Mouse (Mus musculus) heart, postnatal 14 days (tissue): ENCODE measurements at regions not wholly inside any gene's neighbourhood (a gene's known extent, or its start where the extent isn't known, plus 50 kb on each side); places are given as distances from the start of the nearest gene placed in this dataset.

ENCODE experiments used
- DNase-seq, 2 experiments: peaks; one replicate each; pipeline ENCODE4 v3.0.0; 2021 to 2022
- intact Hi-C: fragments of 180-260 bp; cut with DNase I; formaldehyde crosslinking; loops from one replicate; pipeline ENCODE4 v1.15.1; 2025

DNA sequence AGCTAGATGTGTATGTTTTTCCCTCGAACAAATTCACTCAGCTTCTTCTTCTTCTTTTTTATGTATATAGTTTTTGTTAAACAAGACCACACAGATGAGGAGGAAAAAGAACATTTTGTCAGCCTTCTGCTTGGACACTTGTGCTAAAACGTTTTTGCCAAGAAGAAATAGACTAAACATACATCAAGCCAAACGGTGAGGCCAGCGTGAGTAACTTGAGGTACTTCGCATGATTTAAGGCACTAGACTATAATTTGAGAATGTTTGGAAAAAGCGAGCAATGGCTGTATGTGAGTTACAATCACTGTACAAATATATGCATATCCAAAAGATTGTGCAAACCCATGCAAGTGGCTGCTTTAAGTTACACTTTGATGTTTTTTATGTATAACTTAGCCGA is 201.8 kb upstream of the Gm9747 start:
- intact Hi-C loops: no loop called here
- DNase-seq: no peak

DNA sequence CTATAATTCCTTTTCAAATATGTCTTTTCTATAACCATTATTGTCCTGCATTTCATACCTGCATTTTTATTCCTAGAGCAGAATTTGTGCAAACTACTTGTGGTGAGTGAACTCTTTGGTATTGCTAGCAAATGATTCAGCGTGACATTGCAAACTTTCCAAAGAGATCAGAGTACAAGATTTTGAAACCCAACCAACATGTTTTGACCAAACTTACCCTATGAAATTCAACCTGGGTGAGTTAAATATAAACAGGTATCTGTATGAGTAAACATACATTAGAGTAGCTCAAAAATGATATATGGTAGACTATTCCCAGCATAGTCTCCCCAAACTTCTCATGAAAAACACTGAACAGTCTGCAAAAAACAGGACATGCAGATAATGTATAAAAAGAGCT is 200.5 kb upstream of the Gm9747 start:
- DNase-seq: no peak
- intact Hi-C loops: no loop called here

- no peak for DNase-seq
- intact Hi-C loops: no loop called here
Observed at GRCm38 (mm10) chr1:82038171-82038570, 194.7 kb upstream of the Gm9747 start.

GRCm38 (mm10) chr1:82038698-82039097 is 194.2 kb upstream of the Gm9747 start:
- intact Hi-C loops: no loop called here
- DNase-seq: no peak

DNA sequence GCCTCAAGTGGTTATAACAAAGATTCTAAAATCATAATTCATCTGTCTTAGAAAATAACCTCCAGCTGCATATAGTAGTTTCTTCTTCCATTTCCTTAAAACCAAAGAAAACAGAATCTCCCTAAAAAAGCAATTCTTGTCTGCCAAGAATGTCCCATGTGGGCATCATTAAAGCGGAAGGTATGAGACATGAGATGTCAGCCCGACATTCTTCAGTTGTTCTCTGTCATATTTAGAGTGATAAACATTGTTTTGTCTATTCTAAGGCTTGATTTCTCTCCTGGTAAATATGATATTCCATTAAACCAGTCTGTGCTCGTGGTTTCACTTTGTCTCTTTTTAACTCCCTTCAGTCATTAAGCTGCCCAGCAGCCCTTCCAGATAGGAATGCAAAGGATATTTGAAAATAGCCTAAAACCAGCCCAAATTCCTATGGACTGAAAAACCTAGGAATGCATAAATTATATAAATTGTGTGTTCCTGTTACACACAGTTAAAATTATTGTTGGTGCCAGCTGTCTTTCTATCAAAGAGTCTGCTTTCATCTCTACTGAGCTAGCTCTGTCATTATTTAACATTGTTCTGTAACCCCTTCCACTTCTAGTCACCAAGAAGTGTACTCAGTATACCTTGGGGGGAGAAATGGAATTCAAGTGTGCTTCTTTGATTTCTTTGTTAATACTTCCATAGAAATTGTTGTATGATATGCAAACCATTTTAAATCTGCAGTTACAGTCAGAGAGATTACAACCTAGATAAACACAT is 191.4 kb upstream of the Gm9747 start:
- no peak for DNase-seq
- intact Hi-C loops: no loop called here

GRCm38 (mm10) chr1:82042051-82042432 is 190.9 kb upstream of the Gm9747 start:
- no peak for DNase-seq
- intact Hi-C loops: no loop called here

DNA sequence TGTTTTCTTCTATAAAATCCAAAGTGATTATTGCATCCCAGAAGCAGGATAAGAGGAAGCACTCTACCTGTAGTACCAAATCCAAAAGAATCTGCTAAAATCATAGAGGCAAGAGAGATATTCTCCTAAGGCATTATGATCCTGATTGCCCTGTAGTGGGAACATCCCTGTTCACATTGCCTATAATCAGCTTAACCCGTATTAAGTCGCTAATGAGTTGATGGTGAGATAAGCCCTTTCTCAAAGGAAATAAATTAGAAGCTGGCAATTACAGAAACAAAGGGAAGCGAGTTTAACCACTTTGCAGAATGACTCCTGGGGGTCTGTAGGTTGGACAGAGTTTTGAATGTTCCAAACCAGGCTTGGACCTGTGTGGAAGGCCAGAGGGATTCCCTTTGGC is 190.4 kb upstream of the Gm9747 start:
- no peak for DNase-seq
- intact Hi-C loops: no loop called here

- no peak for DNase-seq
- intact Hi-C loops: no loop called here
Observed at GRCm38 (mm10) chr1:82066291-82066690, 166.6 kb upstream of the Gm9747 start.

GRCm38 (mm10) chr1:82068571-82068970 is 164.3 kb upstream of the Gm9747 start:
- intact Hi-C loops: no loop called here
- DNase-seq: no peak

- intact Hi-C loops: no loop called here
- DNase-seq: no peak
Observed at GRCm38 (mm10) chr1:82070181-82071109, 162.5 kb upstream of the Gm9747 start.

GRCm38 (mm10) chr1:82089136-82089839 is 143.6 kb upstream of the Gm9747 start:
- intact Hi-C loops: no loop called here
- DNase-seq: no peak

GRCm38 (mm10) chr1:82095101-82095500 is 137.8 kb upstream of the Gm9747 start:
- intact Hi-C loops: no loop called here
- DNase-seq: no peak

DNA sequence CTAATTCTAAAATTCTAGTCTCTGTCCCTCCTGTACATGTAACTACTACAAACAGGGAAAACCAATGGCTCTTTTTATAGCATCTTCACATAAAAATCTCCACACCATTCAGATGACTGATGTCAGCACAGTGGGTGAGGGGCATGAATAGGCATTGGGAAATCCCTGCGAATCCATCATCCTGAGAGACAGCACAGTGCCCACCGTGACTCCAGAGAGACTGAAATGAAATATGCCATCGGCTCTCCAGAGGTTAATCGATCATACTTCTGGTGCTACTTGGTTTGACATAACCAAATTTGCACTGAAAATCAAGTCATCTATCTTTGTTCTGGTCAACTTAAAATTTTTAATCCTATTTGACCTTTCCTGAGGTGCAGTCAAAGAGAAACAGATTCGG is 126.2 kb upstream of the Gm9747 start:
- intact Hi-C loops: no loop called here
- no peak for DNase-seq

GRCm38 (mm10) chr1:82110071-82110635 is 122.8 kb upstream of the Gm9747 start:
- DNase-seq: no peak
- intact Hi-C loops: no loop called here

GRCm38 (mm10) chr1:82112401-82112800 is 120.5 kb upstream of the Gm9747 start:
- DNase-seq: no peak

GRCm38 (mm10) chr1:82124503-82124902 is 108.4 kb upstream of the Gm9747 start:
- DNase-seq: peak in 1 of 2 experiments; percentile 8
- intact Hi-C loops: loop anchor here (10.0 kb wide), 1 partner anchor 160 kb away; no protein-coding TSS in a partner anchor

More at GRCm38 (mm10) chr1:82112401-82112800, 120.5 kb upstream of the Gm9747 start:
- intact Hi-C loops: no loop called here

GRCm38 (mm10) chr1:82129700-82130275 is 103.1 kb upstream of the Gm9747 start:
- intact Hi-C loops: loop anchor here (10.0 kb wide), 1 partner anchor 155 kb away; no protein-coding TSS in a partner anchor
- DNase-seq: no peak

DNA sequence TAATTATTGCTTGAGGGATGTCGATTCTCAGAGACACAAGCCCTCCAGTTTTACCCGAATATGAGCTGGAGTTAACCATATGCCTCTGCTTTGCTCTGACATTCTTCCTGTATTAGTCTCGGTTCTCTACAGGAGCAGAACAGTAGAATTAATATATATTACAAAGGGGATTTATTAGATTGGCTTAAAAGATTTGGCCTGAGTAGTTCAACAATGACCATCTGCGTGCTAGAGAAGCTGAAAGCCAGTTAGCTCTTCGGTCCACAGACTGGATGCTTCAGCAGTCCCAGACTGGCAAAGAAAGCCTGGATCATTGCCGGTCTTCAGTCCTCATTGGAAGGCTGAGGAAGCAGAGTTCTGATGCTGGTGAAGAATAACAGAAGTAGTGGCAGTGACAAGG is 100.4 kb upstream of the Gm9747 start:
- no peak for DNase-seq
- intact Hi-C loops: no loop called here

DNA sequence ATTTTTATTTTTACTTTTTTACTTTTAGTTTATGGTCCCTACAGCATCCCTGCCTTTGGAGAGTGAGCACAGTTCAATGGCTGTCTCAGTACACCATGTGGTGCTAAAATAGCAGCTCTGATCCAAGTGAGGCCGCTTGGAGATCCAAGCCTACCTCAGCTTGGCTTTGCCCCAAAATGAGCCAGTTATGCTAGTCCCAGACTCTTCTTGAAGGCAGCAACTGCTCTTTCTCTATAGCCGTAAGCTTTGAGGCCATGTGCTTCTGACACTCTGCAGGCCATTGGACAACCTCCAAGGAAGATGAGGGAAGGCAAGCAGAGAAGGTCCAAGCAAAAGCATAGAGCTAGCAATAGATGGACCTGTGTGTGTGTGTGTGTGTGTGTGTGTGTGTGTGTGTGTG is 98.0 kb upstream of the Gm9747 start:
- DNase-seq: peak; percentile 2 to 19
- intact Hi-C loops: no loop called here

GRCm38 (mm10) chr1:82135761-82136331 is 97.1 kb upstream of the Gm9747 start:
- intact Hi-C loops: no loop called here
- DNase-seq: no peak
